ENCODE assay signal across 28 mouse cellular contexts in the genomic region with DNA sequence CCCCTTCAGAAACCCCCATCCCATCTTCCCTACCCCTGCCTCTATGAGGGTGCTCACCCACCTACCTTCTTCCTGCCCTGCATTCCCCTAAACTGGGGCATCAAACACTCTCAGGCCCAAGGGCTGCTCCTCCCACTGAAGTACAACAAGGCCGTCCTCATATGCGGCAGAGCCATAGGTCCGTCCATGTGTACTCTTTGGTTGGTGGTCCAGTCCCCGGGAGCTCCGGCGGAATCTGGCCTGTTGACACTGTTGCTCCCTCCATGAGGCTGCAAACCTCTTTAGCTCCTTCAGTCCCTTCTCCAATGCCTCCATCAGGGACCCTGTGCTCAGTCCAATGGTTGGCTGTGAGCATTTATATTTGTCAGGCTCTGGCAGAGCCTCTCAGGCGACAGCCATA.
"Had no signal": no experiment of that assay in that cellular context is flagged by ENCODE, and none has a peak within 500 bp of the region (broad histone marks: within the 10 kb centered on the region; RNA-seq: fewer than 3 reads in every experiment).

No protein-coding gene starts in this region.

- H3K9ac ChIP-seq: embryonic facial prominence, embryonic 12.5 days; embryonic facial prominence, embryonic 13.5 days; embryonic facial prominence, embryonic 15.5 days; forebrain, embryonic 13.5 days; forebrain, embryonic 15.5 days; forebrain, postnatal 0 days had no signal

- ATAC-seq: forebrain, embryonic 13.5 days; forebrain, embryonic 14.5 days; forebrain, embryonic 15.5 days; forebrain, embryonic 16.5 days; forebrain, postnatal 0 days had no signal

- H3K36me3 ChIP-seq: embryonic facial prominence, embryonic 10.5 days; embryonic facial prominence, embryonic 12.5 days; embryonic facial prominence, embryonic 13.5 days; embryonic facial prominence, embryonic 15.5 days; forebrain, embryonic 10.5 days; forebrain, embryonic 15.5 days had no signal

- H3K4me1 ChIP-seq: embryonic facial prominence, embryonic 12.5 days had no signal

- H3K27ac ChIP-seq: embryonic facial prominence, embryonic 10.5 days; embryonic facial prominence, embryonic 12.5 days; embryonic facial prominence, embryonic 13.5 days; embryonic facial prominence, embryonic 15.5 days; forebrain, embryonic 10.5 days; forebrain, embryonic 13.5 days; forebrain, embryonic 15.5 days; gastrocnemius, adult 2 months; heart, adult 2 months had no signal

- H3K4me2 ChIP-seq: embryonic facial prominence, embryonic 12.5 days; embryonic facial prominence, embryonic 13.5 days; embryonic facial prominence, embryonic 15.5 days; forebrain, embryonic 13.5 days; forebrain, embryonic 15.5 days; heart, embryonic 11.5 days had no signal

- DNase-seq: cerebellum, adult 2 months; cerebellum, adult 8-10 months; cerebellum, adult 9-10 months; cerebellum, adult 9-11 months; cerebellum, postnatal 10 days; cerebellum, postnatal 14 days; cerebellum, postnatal 25 days; cerebellum, postnatal 36 days; embryo, embryonic 11 days; forebrain, postnatal 0 days; gastrocnemius, adult 2 months; gastrocnemius, postnatal 10 days; gastrocnemius, postnatal 14 days; gastrocnemius, postnatal 25 days; gastrocnemius, postnatal 36 days; heart, adult 18-20 months; heart, adult 2 months had no signal

- H3K27me3 ChIP-seq: embryonic facial prominence, embryonic 12.5 days; embryonic facial prominence, embryonic 13.5 days; embryonic facial prominence, embryonic 15.5 days; forebrain, embryonic 13.5 days; forebrain, embryonic 15.5 days had no signal

- H3K4me3 ChIP-seq: embryonic facial prominence, embryonic 10.5 days; embryonic facial prominence, embryonic 12.5 days; embryonic facial prominence, embryonic 13.5 days; embryonic facial prominence, embryonic 15.5 days; erythroblast, embryonic 14.5 days; forebrain, embryonic 10.5 days; forebrain, embryonic 13.5 days; forebrain, embryonic 15.5 days; gastrocnemius, adult 2 months; heart, adult 2 months had no signal

- H3K9me3 ChIP-seq: embryonic facial prominence, embryonic 10.5 days; embryonic facial prominence, embryonic 12.5 days; embryonic facial prominence, embryonic 13.5 days; embryonic facial prominence, embryonic 15.5 days; forebrain, embryonic 10.5 days; forebrain, embryonic 13.5 days; forebrain, embryonic 15.5 days had no signal
